Mouse (Mus musculus) embryonic facial prominence, embryonic 11.5 days (tissue): ENCODE measurements around the gene Nnat. TPM values are rescaled to one million over a fixed set of nuclear protein-coding genes. Genes with fewer than 3 reads are reported as not detected.
"Not testable (repeated sequence)": the region's sequence is repeated elsewhere in the genome, so short reads cannot be mapped to it uniquely, and the experiment has no call there.

Experiments
- ATAC-seq: fragments of 200-750 bp; cut with Nextera tagmentation; replicated peaks from 2 replicates; pipeline ENCODE4 v1.8.0; 2017; ENCODE audit warnings: low read depth; ENCODE audit not compliant: insufficient number of reproducible peaks, low FRiP score, low TSS enrichment
- DNase-seq: peaks from one replicate; pipeline ENCODE4 v3.0.0-alpha.2; 2015; ENCODE audit warnings: low spot score
- H3K27ac ChIP-seq: fragments of 300-500 bp; sonication (generic); replicated peaks from 2 replicates; pipeline ENCODE4 v1.5.1; 2014; ENCODE audit warnings: mild to moderate bottlenecking, low read depth, low read length, control low read depth
- H3K27me3 ChIP-seq: fragments of 300-500 bp; sonication (generic); 2 replicates; pipeline ENCODE4 v1.6.1; 2014; ENCODE audit warnings: mild to moderate bottlenecking, low read length, moderate library complexity, mixed read lengths; ENCODE audit not compliant: control insufficient read depth, insufficient read depth
- H3K36me3 ChIP-seq: fragments of 300-500 bp; sonication (generic); replicated peaks from 2 replicates; pipeline ENCODE4 v1.6.1; 2014; ENCODE audit warnings: low read depth, mild to moderate bottlenecking, low read length, moderate library complexity, mixed read lengths; ENCODE audit not compliant: control insufficient read depth, insufficient read depth
- H3K4me1 ChIP-seq: fragments of 300-500 bp; sonication (generic); 2 replicates; pipeline ENCODE4 v1.6.1; 2014; ENCODE audit warnings: low read length, mixed read lengths; ENCODE audit not compliant: control insufficient read depth, insufficient read depth
- H3K4me2 ChIP-seq: fragments of 300-500 bp; sonication (generic); 2 replicates; pipeline ENCODE4 v1.6.1; 2014; ENCODE audit warnings: low read depth, mild to moderate bottlenecking, control low read depth, low read length, moderate library complexity
- H3K4me3 ChIP-seq: fragments of 300-500 bp; sonication (generic); 2 replicates; pipeline ENCODE4 v1.5.1; 2014; ENCODE audit warnings: low read depth, low read length, control low read depth
- H3K9ac ChIP-seq: fragments of 300-500 bp; sonication (generic); replicated peaks from 2 replicates; pipeline ENCODE4 v1.6.1; 2014; ENCODE audit warnings: mild to moderate bottlenecking, control low read depth, low read length
- H3K9me3 ChIP-seq: fragments of 300-500 bp; sonication (generic); replicated peaks from 2 replicates; pipeline ENCODE4 v1.6.1; 2016; ENCODE audit warnings: mild to moderate bottlenecking, low read length, inconsistent platforms, mixed read lengths; ENCODE audit not compliant: control insufficient read depth
- WGBS: fragments of 180-500 bp; shearing (Covaris S2); extraction: QIAGEN DNeasy Blood & Tissue Kit; methylation state at CpG from one replicate; pipeline ENCODE4 v1.1.7; 2014; 5-methylcytosine and 5-hydroxymethylcytosine counted together
- polyA plus RNA-seq: library from polyadenylated mRNA; unstranded; fragments of >200 nt; fragmentation: Nextera tagmentation; extraction: Ambion mirVana; gene quantifications from 2 replicates; pipeline ENCODE4 v1.2.1, GENCODE M21; 2014

Nnat gene
- polyA plus RNA-seq, 1 experiment from 2014 or later, result 1,482 TPM

DNA sequence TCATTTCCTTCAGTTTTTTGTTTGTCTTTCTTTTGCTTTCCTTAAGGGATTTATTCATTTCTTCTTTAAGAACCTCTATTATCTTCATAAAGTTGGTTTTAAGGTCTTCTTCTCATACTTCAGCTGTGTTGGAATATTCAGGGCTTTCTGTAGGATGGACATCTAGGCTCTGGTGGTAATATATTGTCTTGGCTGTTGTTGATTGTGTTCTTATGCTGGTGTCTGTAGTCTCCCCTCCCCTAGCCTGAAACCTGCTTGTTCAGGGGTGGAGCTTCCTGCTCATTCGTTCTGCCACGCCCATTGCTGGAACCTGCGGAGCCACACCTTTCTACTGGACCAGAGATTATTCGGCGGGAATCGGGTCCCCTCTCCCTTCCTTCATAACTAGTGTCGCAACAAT is 25.5 kb downstream of the Nnat start:
- H3K27me3 ChIP-seq, H3K4me2 ChIP-seq, H3K27ac ChIP-seq, ATAC-seq, DNase-seq, H3K36me3 ChIP-seq, H3K9me3 ChIP-seq, H3K4me3 ChIP-seq, H3K4me1 ChIP-seq, H3K9ac ChIP-seq: not testable (repeated sequence)
- WGBS, result 14% methylated on average over 7 of the region's 7 CpGs

- no peak overlapping the region for H3K9ac ChIP-seq
- no peak overlapping the region for H3K4me2 ChIP-seq
- H3K4me3 ChIP-seq, result no peak overlapping the region
- WGBS, result 63% methylated on average over 22 of the region's 22 CpGs
- H3K27ac ChIP-seq, result no peak overlapping the region
- H3K36me3 ChIP-seq, result no peaks in the 10 kb centered on the region
- ATAC-seq (no peak), DNase-seq (no peak)
- no peaks in the 10 kb centered on the region for H3K4me1 ChIP-seq
- no peaks in the 10 kb centered on the region for H3K27me3 ChIP-seq
- no peaks in the 10 kb centered on the region for H3K9me3 ChIP-seq
Measured at GRCm38 (mm10) chr2:157596876-157597566, 37.1 kb downstream of the Nnat start.

DNA sequence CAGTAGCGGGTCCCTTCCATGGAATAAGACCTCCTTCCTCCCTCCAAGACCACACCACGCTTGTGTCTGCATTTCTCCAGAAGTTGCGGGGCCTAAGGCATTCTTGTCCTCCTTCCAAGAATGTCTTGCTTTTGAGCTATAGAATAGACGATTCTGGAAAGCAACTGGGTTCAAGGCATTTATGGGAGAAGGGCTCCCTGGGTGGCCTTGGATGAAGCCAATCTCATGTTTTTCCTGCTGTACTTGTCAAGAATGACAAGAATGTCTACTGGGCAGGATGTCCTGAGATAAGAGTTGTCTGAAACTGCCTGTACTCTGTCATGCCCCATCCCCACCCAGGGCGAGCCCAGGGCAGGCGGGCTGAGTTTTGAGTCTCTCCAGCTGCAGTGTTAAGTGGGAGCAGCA is 41.6 kb downstream of the Nnat start:
- no peak for DNase-seq
- no peak overlapping the region for H3K4me2 ChIP-seq
- WGBS, result 74% methylated on average over 6 of the region's 6 CpGs
- no peak overlapping the region for H3K9ac ChIP-seq
- no peaks in the 10 kb centered on the region for H3K36me3 ChIP-seq
- ATAC-seq, result no peak
- H3K9me3 ChIP-seq, result no peaks in the 10 kb centered on the region
- H3K4me1 ChIP-seq, result no peaks in the 10 kb centered on the region
- no peak overlapping the region for H3K4me3 ChIP-seq
- no peak overlapping the region for H3K27ac ChIP-seq
- H3K27me3 ChIP-seq, result no peaks in the 10 kb centered on the region

DNA sequence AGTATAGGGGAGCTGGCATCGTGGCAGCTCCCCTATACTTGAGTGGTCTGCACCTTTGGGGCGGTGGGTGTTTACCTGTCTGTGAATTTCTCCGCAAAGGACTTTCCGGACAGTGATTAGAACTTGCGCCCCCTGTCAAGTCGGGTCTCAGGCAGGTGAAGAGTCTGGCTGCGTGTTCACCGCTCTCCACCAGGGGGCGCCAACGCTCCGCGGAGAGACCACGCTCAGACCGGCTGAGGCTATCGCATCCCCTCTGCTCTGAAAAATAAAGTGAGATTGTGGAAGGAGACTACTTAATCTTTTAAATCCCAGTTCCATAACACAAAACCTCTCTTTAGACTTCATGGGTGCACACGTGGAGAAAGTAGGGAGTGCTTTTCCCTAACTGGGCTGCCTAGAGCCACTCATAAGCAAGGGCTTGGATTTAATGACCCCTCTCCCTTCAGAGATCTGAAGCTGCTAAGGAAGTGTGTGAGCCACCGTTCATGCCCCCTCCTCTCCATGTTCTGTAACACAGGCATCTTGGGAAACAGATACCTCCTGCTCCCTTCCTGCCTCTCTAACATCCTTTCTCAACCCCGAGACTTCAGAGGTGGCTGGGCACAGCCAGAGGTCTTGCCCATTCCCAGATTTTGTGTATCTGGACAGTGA is 45.3 kb downstream of the Nnat start:
- no peaks in the 10 kb centered on the region for H3K4me1 ChIP-seq
- no peaks in the 10 kb centered on the region for H3K9me3 ChIP-seq
- 8% methylated on average over 18 of the region's 18 CpGs for WGBS
- H3K36me3 ChIP-seq, result no peaks in the 10 kb centered on the region
- no peak overlapping the region for H3K9ac ChIP-seq
- DNase-seq, result peak; percentile 84
- H3K4me2 ChIP-seq, result no peak overlapping the region
- ATAC-seq, result no peak
- H3K4me3 ChIP-seq, result no peak overlapping the region
- no peak overlapping the region for H3K27ac ChIP-seq
- no peaks in the 10 kb centered on the region for H3K27me3 ChIP-seq

- H3K9ac ChIP-seq, result no peak overlapping the region
- no peaks in the 10 kb centered on the region for H3K4me1 ChIP-seq
- no peaks in the 10 kb centered on the region for H3K27me3 ChIP-seq
- H3K9me3 ChIP-seq, result no peaks in the 10 kb centered on the region
- ATAC-seq (0 out of 2 replicates have a peak, but pooled peaks have one; percentile 61), DNase-seq (peak; percentile 19)
- no peak overlapping the region for H3K4me3 ChIP-seq
- WGBS, result 64% methylated on average over 9 of the region's 9 CpGs
- H3K4me2 ChIP-seq, result no peak overlapping the region
- H3K27ac ChIP-seq, result no peak overlapping the region
- H3K36me3 ChIP-seq, result no peaks in the 10 kb centered on the region
Measured at GRCm38 (mm10) chr2:157607542-157608236, 47.8 kb downstream of the Nnat start.

GRCm38 (mm10) chr2:157611735-157612134 is 51.9 kb downstream of the Nnat start:
- H3K9me3 ChIP-seq, result no peaks in the 10 kb centered on the region
- H3K4me3 ChIP-seq, result no peak overlapping the region
- ATAC-seq, result no peak

More at GRCm38 (mm10) chr2:157611735-157612134, 51.9 kb downstream of the Nnat start:
- H3K36me3 ChIP-seq, result no peaks in the 10 kb centered on the region
- H3K4me2 ChIP-seq, result no peak overlapping the region
- no peaks in the 10 kb centered on the region for H3K27me3 ChIP-seq
- 87% methylated on average over 3 of the region's 3 CpGs for WGBS
- DNase-seq, result no peak
- H3K27ac ChIP-seq, result no peak overlapping the region
- no peak overlapping the region for H3K9ac ChIP-seq
- no peaks in the 10 kb centered on the region for H3K4me1 ChIP-seq
